Mouse (Mus musculus) monocyte, adult 5-6 weeks (primary cell): ENCODE data around the gene Cyp2s1. TPM values are rescaled to one million over a fixed set of nuclear protein-coding genes. Genes with fewer than 3 reads are reported as not detected.

Experiments
- ATAC-seq: fragments of 153-309, 156-312 bp; replicated peaks from 2 replicates; pipeline ENCODE4 v1.8.0; 2017; ENCODE audit warnings: mild to moderate bottlenecking; ENCODE audit not compliant: low TSS enrichment, insufficient number of reproducible peaks, severe bottlenecking, poor library complexity, low FRiP score
- total RNA-seq: library from RNA; stranded (forward); fragments of 200-1000, 200-491, 200-594 nt; gene quantifications from 3 replicates; pipeline ENCODE4 v1.2.3, GENCODE M21; 2017

The Cyp2s1 gene
- total RNA-seq, 1 experiment from 2014 or later = not detected

DNA sequence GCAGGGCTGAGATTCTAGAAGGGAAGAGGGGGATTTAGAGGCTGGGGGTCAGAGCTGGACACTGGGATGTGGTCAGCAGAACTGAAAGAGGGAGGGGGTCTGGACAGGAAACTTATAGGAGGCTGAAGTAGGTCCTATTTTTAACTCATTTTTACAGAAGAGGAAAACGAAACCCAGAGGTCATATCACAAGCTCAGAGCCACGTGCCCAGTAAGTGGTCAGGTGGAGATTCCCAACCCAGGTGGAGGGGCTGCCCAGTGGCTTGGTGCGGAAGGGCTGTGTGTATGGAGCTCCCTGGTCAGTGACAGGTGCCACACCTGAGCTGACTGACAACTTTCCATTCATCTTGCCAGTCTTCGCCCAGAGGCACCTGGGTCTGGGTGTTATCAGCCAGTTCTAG, 29.7 kb downstream of the Cyp2s1 start:
- ATAC-seq = no peak

- ATAC-seq = no peak
Measured at GRCm38 (mm10) chr7:25785752-25786151, 31.0 kb downstream of the Cyp2s1 start.

GRCm38 (mm10) chr7:25784808-25785207, 31.9 kb downstream of the Cyp2s1 start:
- no peak for ATAC-seq

GRCm38 (mm10) chr7:25783746-25784145, 33.0 kb downstream of the Cyp2s1 start:
- no peak for ATAC-seq

DNA sequence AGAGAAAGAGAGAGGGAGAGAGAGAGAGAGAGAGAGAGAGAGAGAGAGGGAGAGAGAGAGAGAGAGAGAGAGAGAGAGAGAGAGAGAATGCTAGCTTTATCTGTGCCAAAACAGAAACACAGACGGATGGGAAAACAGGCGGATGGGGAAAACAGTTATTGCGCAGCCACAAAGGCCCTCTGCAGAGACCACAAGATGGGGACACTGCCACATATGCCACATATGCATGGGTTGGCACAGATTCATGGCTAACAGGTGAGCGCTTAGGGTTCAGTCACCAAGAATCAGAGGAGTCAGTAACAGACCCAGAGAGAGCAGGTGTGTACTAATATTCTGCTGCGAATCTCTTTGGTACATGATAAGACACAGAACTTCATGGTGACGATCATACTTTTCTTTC, 34.0 kb downstream of the Cyp2s1 start:
- no peak for ATAC-seq

DNA sequence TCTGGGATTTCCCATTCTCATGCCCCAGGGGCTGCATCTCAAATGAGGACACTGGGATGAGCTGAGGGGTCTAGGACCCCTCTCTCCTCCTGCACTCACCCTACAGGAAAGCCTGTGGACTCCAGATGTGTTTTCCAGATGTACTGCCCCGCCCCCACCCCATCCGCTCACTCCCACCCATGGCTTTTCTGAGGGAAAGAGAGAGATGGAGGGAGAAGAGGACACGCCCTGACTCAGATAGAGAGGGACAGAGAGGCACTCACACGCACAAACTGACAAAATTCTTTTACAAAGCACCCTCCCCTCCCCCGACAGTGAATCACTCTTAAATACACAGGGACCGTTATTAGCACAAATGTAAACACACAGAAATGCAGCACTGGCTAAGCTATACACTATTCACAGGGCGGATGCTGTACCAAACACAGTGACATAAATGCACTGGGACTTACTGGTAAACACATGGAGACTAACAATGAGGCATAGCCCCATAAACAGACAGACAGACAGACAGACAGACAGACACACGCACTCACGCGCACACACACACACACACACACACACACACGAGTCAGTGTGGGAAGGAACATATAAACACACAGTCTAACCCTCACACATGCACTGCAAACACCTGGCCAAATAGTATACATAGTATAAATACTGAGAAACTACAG, 34.6 kb downstream of the Cyp2s1 start:
- ATAC-seq = no peak

- ATAC-seq = no peak
Measured at GRCm38 (mm10) chr7:25781321-25781936, 35.3 kb downstream of the Cyp2s1 start.

DNA sequence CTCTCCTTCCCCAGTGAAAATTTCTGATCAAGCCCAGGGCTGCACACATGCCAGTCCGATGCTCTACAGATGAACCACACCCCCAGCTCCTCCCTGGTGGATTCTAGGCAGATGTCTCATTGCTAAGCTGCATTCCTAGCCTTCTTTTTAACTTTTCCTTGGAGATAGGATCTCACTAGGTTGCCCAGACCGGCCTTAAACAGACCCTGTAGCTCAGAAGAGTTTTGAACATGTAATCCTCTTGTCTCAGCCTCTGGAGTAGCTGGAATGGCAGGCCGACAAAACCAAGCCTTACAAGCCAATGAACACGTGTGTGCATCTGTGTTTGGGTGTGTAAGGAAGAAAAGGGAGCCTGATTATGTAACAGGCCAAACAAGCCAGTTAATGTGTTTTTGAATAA, 36.0 kb downstream of the Cyp2s1 start:
- ATAC-seq = no peak

DNA sequence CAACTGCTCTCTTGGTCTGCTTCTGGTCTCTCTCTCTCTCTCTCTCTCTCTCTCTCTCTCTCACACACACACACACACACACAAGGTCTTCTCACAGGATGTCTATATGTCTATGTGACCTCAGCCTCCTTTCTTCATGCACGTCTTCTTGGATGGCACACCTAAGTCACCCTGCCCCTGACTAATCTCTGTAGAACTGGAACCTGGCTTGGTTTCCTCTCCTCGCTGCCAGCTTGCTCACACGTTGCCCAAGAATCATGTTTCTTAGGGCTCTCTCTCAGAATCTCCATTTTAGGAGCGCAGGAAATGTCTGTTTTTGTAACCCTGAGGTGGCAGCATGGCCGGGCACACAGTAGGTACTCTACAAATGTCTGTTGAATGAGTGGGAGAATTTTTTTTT, 36.7 kb downstream of the Cyp2s1 start:
- ATAC-seq = no peak

GRCm38 (mm10) chr7:25768229-25768628, 48.5 kb downstream of the Cyp2s1 start:
- ATAC-seq = no peak

- ATAC-seq = no peak
Measured at GRCm38 (mm10) chr7:25766108-25766507, 50.6 kb downstream of the Cyp2s1 start.

DNA sequence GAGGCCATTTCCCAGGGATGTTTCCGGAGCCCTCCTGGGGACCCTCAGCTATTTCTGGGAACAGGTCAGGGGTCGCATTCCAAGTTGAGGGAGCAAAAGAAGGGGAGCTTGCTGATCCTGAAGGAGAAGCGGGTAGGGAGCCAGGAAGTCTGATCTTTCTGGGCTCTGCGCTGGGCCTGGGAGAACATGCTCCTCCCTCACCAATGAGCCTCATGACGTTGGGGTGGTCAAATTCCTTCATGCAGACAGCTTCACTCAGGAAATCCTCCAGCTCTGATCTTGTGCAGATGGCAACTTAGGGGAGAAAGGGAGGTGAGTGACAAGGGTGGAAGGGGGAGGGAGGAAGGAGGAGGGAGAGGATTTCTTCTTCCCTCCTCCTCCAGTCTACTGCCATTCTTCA, 52.5 kb downstream of the Cyp2s1 start:
- ATAC-seq = no peak

- ATAC-seq = no peak
Measured at GRCm38 (mm10) chr7:25763678-25764077, 53.0 kb downstream of the Cyp2s1 start.

- no peak for ATAC-seq
Measured at GRCm38 (mm10) chr7:25761354-25761753, 55.4 kb downstream of the Cyp2s1 start.

GRCm38 (mm10) chr7:25756011-25756410, 60.7 kb downstream of the Cyp2s1 start:
- peak; percentile 74 for ATAC-seq

GRCm38 (mm10) chr7:25755468-25755833, 61.3 kb downstream of the Cyp2s1 start:
- ATAC-seq = peak; percentile 9

DNA sequence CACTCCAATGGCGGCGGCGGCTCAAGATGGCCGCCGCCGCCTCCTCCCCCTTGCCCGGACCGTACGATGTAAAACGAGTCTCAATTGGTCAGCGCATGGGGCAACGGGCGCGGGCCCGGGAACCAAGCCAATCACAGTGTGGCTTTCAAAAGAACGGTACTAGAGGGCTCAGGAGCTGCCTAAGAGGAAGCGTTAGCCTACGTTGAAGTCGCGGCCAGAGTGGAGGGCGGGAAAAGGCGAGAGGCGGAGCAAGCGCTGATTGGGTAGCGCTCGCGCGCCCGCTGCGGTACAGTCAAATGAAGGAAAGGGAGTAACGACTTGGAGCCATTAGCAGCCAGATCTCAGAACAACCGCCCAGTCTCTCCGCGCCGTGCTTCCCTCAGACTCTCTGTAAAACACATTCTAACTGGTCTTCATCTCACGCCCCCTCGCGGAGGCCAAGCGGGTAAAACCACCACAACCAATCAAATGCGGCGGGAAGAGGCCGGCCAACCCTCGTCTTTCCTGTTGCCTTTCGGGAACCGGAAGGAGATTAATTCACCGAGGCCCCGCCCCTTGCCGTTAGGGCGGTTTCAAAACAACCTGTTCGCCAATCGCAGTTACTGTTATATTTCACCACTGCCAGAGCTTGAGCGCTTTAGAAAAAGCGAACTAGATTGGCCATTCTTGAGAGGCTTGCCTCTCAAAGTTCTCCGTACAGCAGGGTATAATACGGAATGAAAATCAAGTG, 61.8 kb downstream of the Cyp2s1 start, which contains the start of gene Hnrnpul1:
Gene Hnrnpul1 (minus strand): TSS at position 20 of the 730 bp plus-strand sequence.
- ATAC-seq = peak; percentile 68

DNA sequence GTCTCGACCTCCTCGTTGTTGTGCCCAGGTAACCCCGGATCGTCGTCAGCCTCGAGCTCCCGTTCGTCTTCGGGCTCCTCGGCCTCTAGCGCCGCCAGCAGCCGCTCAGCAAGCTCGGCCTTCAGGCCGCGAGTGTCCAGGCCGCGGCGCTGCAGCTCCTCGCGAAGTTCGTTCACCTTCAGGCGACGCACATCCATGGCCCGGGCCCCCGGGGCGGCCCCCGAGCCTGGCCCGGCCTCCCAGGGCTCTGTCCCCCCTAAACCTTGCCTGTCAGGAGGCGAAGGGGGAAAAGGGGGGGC, 62.3 kb downstream of the Cyp2s1 start:
- no peak for ATAC-seq

GRCm38 (mm10) chr7:25753643-25754438, 62.9 kb downstream of the Cyp2s1 start:
- no peak for ATAC-seq
